Mouse (Mus musculus) thymus, postnatal 25 days (tissue): ENCODE results near the gene Mmp9.

Experiments used
- DNase-seq: peaks from one replicate; pipeline ENCODE4 v3.0.0; 2022

Mmp9 gene

GRCm38 (mm10) chr2:164994659-164995428 lies 54.3 kb downstream of the Mmp9 start:
- DNase-seq = no peak

GRCm38 (mm10) chr2:164995976-164996375 lies 55.4 kb downstream of the Mmp9 start:
- DNase-seq = no peak

- DNase-seq = no peak
Observed at GRCm38 (mm10) chr2:164996848-164997720, 56.5 kb downstream of the Mmp9 start.

- no peak for DNase-seq
Observed at GRCm38 (mm10) chr2:164997721-164998428, 57.3 kb downstream of the Mmp9 start.

- no peak for DNase-seq
Observed at GRCm38 (mm10) chr2:165001958-165002357, 61.4 kb downstream of the Mmp9 start.

- no peak for DNase-seq
Observed at GRCm38 (mm10) chr2:165003108-165003507, 62.5 kb downstream of the Mmp9 start.

GRCm38 (mm10) chr2:165004237-165004636 lies 63.7 kb downstream of the Mmp9 start:
- no peak for DNase-seq
